Mouse (Mus musculus) megakaryocyte, embryonic 14.5 days (primary cell): ENCODE data around the gene Pdik1l. TPM values are rescaled to one million over a fixed set of nuclear protein-coding genes. Genes with fewer than 3 reads are reported as not detected.
"Not testable (repeated sequence)": the region's sequence is repeated elsewhere in the genome, so short reads cannot be mapped to it uniquely, and the experiment has no call there.

Experiments
- H3K27me3 ChIP-seq: replicated peaks from 2 replicates; pipeline ENCODE3; 2012; ENCODE audit warnings: inconsistent platforms
- H3K36me3 ChIP-seq: replicated peaks from 2 replicates; pipeline ENCODE3; 2012; ENCODE audit warnings: low read length, inconsistent platforms, mixed read lengths
- H3K4me1 ChIP-seq: 2 replicates; pipeline ENCODE4 v1.6.1; 2012; ENCODE audit warnings: inconsistent platforms
- H3K4me3 ChIP-seq: replicated peaks from 2 replicates; pipeline ENCODE3; 2012; ENCODE audit warnings: moderate library complexity, mild to moderate bottlenecking, inconsistent platforms
- H3K9me3 ChIP-seq: 2 replicates; pipeline ENCODE4 v1.6.1; 2012; ENCODE audit warnings: inconsistent platforms
- FLI1 ChIP-seq: IDR thresholded peaks from 2 replicates; pipeline ENCODE4 v1.6.1; 2012; ENCODE audit warnings: low read length, inconsistent platforms, mixed read lengths
- GATA1 ChIP-seq: IDR thresholded peaks from 3 replicates; pipeline ENCODE4 v1.6.1; 2012; ENCODE audit warnings: mixed read lengths, low read length, inconsistent platforms, borderline replicate concordance
- polyA plus RNA-seq: library from polyadenylated mRNA; stranded (reverse); fragments of >175 nt; gene quantifications from 2 replicates; pipeline ENCODE4 v1.2.3, GENCODE M21; 2012; ENCODE audit warnings: low replicate concordance; ENCODE audit not compliant: insufficient read depth

Gene Pdik1l
- polyA plus RNA-seq, 1 experiment: 0.20 TPM

DNA sequence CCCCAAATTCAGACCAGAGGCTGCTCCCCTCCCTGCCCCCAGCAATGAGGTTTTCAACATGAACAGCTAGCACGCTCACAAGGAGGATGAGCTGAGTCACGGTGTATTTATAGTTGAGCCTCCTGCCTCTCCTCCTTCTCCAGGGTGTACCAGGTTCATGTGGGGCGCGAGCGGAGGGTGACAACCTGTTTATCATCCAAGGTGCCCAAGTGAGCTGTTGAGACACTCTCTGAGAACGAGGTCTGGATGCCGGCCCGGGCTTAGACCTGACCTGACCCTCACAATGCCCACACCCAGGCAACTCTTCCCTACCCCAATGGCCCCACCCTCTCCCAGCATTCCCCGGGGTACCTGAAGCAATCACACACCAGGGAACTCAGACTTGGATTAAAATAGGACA, 12.6 kb upstream of the Pdik1l start:
- Histone ChIP-seq H3K9me3 (peaks cover 3% of the 10 kb centered on the region; the same call in 1 of the 2 replicates), H3K4me1 (peaks cover 30% of the 10 kb centered on the region), H3K4me3 (peak overlapping the region; percentile 85), H3K36me3 (no peaks in the 10 kb centered on the region), H3K27me3 (peaks cover 2% of the 10 kb centered on the region)
- TF ChIP-seq GATA1 (no peak), FLI1 (no peak)

DNA sequence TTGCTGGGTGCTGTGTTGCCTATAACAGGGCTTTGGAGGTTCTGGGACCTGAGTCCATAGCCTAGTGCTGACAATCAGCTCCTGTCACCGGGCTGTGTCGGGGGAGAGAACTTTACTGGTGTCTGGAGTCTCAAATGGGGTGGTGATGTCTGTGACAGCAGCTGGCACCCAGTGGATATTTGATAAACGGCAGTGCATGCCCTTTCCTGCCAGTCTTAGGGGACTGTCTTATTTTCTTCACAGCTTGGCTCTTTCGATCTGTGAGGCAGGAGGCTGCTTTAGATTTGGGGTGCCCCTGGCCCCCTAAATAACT, 11.8 kb upstream of the Pdik1l start:
- Histone ChIP-seq H3K4me3 (peak overlapping the region; percentile 28), H3K36me3 (no peaks in the 10 kb centered on the region), H3K9me3 (peaks cover 3% of the 10 kb centered on the region; the same call in 1 of the 2 replicates), H3K27me3 (peaks cover 4% of the 10 kb centered on the region), H3K4me1 (peaks cover 30% of the 10 kb centered on the region)
- TF ChIP-seq FLI1: no peak
- TF ChIP-seq GATA1: no peak

DNA sequence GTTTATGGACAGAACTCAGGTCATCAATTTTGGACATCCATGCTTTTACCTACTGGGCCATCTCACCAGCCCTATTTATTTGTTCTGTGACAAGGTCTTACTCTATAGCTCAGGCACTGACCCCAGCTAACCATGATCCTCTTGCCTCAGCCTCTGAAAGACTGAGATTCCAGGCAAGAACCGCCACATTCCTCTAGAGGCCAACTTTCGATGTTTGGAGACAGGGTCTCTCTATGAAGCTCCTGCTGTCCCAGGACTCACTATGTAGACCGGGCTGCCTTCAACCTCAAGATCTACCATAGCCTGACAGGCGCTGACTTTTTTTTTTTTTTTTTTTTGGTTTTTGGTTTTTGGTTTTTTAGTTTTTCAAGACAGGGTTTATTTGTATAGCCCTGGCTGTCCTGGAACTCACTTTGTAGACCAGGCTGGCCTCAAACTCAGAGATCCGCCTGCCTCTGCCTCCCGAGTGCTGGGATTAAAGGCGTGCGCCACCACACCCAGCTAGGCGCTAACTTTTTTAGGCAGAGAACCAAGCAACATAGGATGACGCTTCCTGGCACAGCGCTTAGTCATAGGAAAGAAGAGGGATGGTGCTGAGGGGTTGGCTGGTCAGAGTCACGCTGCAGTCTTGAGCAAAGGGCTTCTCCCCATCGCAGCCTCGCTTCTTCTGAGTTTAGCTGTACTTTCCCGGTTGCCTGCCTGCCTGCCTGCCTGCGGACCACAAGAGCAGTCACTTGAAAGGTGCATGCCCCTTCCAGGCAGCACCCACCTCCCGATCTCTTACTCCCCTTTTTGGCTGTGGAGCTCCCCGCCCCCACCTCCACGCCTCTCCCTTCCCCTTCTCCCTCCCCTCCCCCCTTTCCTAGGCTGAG, 11.2 kb upstream of the Pdik1l start:
- TF ChIP-seq GATA1: no peak
- TF ChIP-seq FLI1: no peak

DNA sequence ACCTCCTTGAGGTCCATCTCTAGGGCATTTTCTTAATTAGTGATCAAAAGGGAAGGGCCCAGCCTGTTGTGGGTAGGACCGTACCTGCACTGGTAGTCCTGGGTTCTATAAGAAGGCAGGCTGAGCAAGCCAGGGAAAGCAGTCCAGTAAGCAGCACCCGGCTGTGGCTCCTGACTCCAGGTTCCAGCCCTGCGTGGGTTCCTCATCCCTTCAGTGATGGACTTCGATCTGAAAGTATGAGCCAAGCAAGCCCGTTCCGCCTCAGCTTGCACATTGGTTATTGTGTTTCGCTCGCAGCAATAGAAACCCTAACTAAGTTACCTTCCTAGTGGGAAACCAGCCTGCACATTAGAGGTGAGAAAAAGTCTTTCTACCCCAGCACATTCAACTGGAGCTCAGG, 9.7 kb upstream of the Pdik1l start:
- TF ChIP-seq FLI1: no peak
- no peak for TF ChIP-seq GATA1
- peaks cover 3% of the 10 kb centered on the region; the same call in 1 of the 2 replicates for H3K9me3 ChIP-seq
- H3K36me3 ChIP-seq: no peaks in the 10 kb centered on the region
- H3K27me3 ChIP-seq: peaks cover 19% of the 10 kb centered on the region
- H3K4me1 ChIP-seq: peaks cover 40% of the 10 kb centered on the region
- no peak overlapping the region for H3K4me3 ChIP-seq

More for the DNA sequence above, 11.2 kb upstream of the Pdik1l start:
- peaks cover 9% of the 10 kb centered on the region for H3K27me3 ChIP-seq
- H3K4me3 ChIP-seq: no peak overlapping the region
- no peaks in the 10 kb centered on the region for H3K36me3 ChIP-seq
- peaks cover 3% of the 10 kb centered on the region; the same call in 1 of the 2 replicates for H3K9me3 ChIP-seq
- H3K4me1 ChIP-seq: peaks cover 32% of the 10 kb centered on the region

DNA sequence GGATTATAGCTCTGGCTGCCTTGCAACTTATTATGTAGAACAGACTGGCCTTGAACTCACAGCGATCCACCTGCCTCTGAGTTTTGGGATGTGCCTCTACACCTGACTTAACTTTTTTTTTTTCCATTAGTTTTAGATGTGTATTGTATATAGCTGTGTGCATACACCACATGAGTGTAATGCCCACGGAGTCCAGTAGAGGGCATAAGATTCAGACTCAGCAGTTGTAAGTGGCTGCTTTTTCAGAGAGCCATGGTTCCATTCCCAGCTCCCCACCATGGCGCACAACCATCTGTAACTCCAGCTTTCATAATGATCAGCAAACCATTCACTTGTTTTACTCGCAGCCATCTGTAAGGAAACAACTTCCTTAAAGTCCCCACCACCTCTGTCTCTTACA, 8.8 kb upstream of the Pdik1l start:
- Histone ChIP-seq H3K36me3 (no peaks in the 10 kb centered on the region), H3K9me3 (peaks cover 3% of the 10 kb centered on the region; the same call in 1 of the 2 replicates), H3K4me3 (no peak overlapping the region), H3K4me1 (peaks cover 35% of the 10 kb centered on the region), H3K27me3 (peaks cover 19% of the 10 kb centered on the region)
- no peak for TF ChIP-seq GATA1
- TF ChIP-seq FLI1: no peak

DNA sequence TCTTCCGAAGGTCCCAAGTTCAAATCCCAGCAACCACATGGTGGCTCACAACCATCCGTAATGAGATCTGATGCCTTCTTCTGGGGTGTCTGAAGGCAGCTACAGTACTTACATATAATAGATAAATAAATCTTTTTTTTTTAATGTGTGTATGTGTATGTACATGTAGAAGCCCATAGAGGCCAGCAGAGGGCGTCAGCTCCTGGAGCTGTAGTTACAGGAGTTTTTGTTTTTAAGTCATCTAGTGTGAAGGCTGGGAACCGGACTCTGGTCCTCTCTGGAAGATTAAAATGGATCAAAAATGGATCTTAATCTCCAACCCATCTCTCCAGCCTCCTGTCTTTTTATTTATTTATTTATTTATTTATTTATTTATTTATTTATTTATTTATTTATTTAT, 8.4 kb upstream of the Pdik1l start:
- Histone ChIP-seq H3K4me1 (peaks cover 34% of the 10 kb centered on the region), H3K27me3 (peaks cover 19% of the 10 kb centered on the region)
- not testable (repeated sequence) for H3K4me3 ChIP-seq, H3K9me3 ChIP-seq, H3K36me3 ChIP-seq

DNA sequence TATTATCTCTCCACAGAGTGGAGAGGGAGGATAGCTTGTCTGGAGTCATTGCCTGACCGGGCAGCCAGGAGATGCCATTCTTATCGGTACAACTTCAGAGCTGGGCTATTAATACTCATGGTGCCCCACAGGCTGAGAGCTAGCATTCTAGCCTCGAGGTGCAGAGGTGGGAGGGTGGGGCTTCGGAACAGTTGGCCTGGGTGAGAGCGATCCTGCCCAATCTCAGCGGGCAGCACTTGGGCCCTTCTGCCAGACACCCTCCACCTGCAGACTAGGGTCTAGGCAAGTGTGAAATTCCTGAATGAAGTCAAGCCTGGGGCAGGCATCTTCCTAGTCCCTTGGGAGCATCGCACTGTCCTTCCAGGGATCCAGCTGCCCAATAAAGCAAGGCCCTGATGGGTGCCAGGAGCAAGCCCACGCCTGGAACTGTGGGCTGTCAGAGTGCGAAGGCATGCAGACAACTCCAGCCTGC, 6.0 kb upstream of the Pdik1l start:
- Histone ChIP-seq H3K27me3 (peaks cover 19% of the 10 kb centered on the region), H3K36me3 (no peaks in the 10 kb centered on the region), H3K9me3 (peaks cover 3% of the 10 kb centered on the region; the same call in 1 of the 2 replicates), H3K4me1 (peaks cover 23% of the 10 kb centered on the region), H3K4me3 (no peak overlapping the region)
- no peak for TF ChIP-seq FLI1
- TF ChIP-seq GATA1: no peak

DNA sequence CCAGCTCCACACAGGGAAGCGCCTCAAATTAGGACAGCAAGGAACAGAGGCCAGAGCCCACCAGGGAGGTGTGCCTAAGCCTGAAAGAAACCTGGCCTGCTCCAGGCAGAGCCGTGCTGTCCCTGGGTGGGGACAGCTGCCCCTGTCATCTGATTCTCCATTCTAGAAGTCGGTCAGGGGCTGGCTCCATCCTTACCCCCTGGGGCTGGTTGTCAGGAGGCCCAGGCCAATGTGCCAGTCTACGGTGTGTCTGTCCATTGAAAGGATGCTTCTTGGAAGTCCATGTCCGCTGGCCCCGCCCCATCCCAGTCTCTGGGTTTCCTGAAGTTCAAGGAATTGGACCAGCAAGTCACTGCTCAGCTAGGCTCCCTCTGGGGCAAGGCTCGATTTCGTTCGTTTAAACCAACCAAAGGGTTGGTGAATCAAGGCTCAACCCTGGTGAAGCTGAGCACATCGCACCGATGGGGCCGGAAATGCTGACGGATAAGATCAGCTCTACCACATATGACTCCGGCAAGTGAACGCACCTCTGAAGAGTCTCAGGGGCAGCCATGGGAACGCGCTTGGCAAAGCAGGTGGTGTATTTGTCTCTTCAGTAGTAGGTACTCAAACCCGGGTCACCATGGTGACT, 5.5 kb upstream of the Pdik1l start:
- peaks cover 28% of the 10 kb centered on the region for H3K4me1 ChIP-seq
- H3K36me3 ChIP-seq: no peaks in the 10 kb centered on the region
- no peak overlapping the region for H3K4me3 ChIP-seq
- peaks cover 19% of the 10 kb centered on the region for H3K27me3 ChIP-seq
- TF ChIP-seq GATA1 (no peak), FLI1 (no peak)
- peaks cover 3% of the 10 kb centered on the region; the same call in 1 of the 2 replicates for H3K9me3 ChIP-seq

DNA sequence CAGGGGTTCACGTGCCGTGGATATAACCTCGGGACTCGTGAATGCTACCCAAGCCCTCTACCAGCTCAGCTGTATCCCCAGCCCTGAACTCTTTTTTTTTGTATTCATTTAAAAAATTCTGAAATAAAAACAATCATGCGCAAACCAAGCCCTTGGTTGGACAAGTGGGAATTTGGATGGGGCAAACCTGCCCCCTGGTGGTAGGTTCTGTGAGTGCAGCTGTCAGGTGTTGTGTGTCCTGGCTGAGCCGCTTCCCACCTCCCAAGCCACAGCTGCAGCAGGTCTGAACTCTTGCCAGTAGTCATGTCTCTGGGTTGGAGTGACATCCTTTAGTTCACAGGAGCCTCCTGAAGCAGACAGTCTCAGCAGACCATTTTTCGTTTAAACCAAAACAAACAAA, 4.4 kb upstream of the Pdik1l start:
- no peak for TF ChIP-seq FLI1
- no peak for TF ChIP-seq GATA1
- peaks cover 3% of the 10 kb centered on the region; the same call in 1 of the 2 replicates for H3K9me3 ChIP-seq
- H3K4me3 ChIP-seq: no peak overlapping the region
- no peaks in the 10 kb centered on the region for H3K36me3 ChIP-seq
- peaks cover 19% of the 10 kb centered on the region for H3K27me3 ChIP-seq
- H3K4me1 ChIP-seq: peaks cover 35% of the 10 kb centered on the region
